Mouse (Mus musculus): ENCODE measurements around the gene Zfp658. TPM values are rescaled to one million over a fixed set of nuclear protein-coding genes. Genes with fewer than 3 reads are reported as not detected.

The Zfp658 gene
- polyA plus RNA-seq, 1 experiment from 2014 or later, result 0.19 TPM

GRCm38 (mm10) chr7:43608316-43608824 lies 46.3 kb downstream of the Zfp658 start:
- no peaks in the 10 kb centered on the region for H3K27me3 ChIP-seq (ENCODE audit: control insufficient read depth, insufficient read depth, low read depth, low read length)
- WGBS (ENCODE audit: insufficient replicate concordance), result 54% methylated on average over 7 of the region's 7 CpGs

GRCm38 (mm10) chr7:43613816-43614551 lies 51.9 kb downstream of the Zfp658 start:
- Histone ChIP-seq H3K27me3 (ENCODE audit: control insufficient read depth, insufficient read depth, low read depth, low read length) (no peaks in the 10 kb centered on the region), H3K4me2 (ENCODE audit: low read depth, low read length) (no peak overlapping the region), H3K27ac (ENCODE audit: low read length) (no peak overlapping the region), H3K36me3 (ENCODE audit: control insufficient read depth, insufficient read depth) (no peaks in the 10 kb centered on the region), H3K4me1 (ENCODE audit: control insufficient read depth, low read depth, low read length) (no peaks in the 10 kb centered on the region), H3K4me3 (ENCODE audit: low read depth, low read length) (no peak overlapping the region), H3K9me3 (replicated peaks; ENCODE audit: control insufficient read depth, low read length) (no peaks in the 10 kb centered on the region), H3K9ac (ENCODE audit: low read depth, low read length) (no peak overlapping the region)
- ATAC-seq (ENCODE audit: low read depth), result no peak
- 66% methylated on average over 14 of the region's 14 CpGs for WGBS (ENCODE audit: insufficient replicate concordance)

More at GRCm38 (mm10) chr7:43608316-43608824, 46.3 kb downstream of the Zfp658 start:
- Histone ChIP-seq H3K9me3 (replicated peaks; ENCODE audit: control insufficient read depth, low read length) (no peaks in the 10 kb centered on the region), H3K4me2 (ENCODE audit: low read depth, low read length) (no peak overlapping the region), H3K9ac (ENCODE audit: low read depth, low read length) (no peak overlapping the region), H3K4me3 (ENCODE audit: low read depth, low read length) (no peak overlapping the region), H3K27ac (ENCODE audit: low read length) (no peak overlapping the region), H3K4me1 (ENCODE audit: control insufficient read depth, low read depth, low read length) (peaks cover 5% of the 10 kb centered on the region), H3K36me3 (ENCODE audit: control insufficient read depth, insufficient read depth) (no peaks in the 10 kb centered on the region)
- ATAC-seq (ENCODE audit: low read depth), result no peak

- Histone ChIP-seq H3K36me3 (ENCODE audit: control insufficient read depth, insufficient read depth) (no peaks in the 10 kb centered on the region), H3K4me1 (ENCODE audit: control insufficient read depth, low read depth, low read length) (no peaks in the 10 kb centered on the region), H3K9ac (ENCODE audit: low read depth, low read length) (no peak overlapping the region), H3K4me3 (ENCODE audit: low read depth, low read length) (no peak overlapping the region), H3K9me3 (replicated peaks; ENCODE audit: control insufficient read depth, low read length) (no peaks in the 10 kb centered on the region), H3K4me2 (ENCODE audit: low read depth, low read length) (no peak overlapping the region), H3K27me3 (ENCODE audit: control insufficient read depth, insufficient read depth, low read depth, low read length) (no peaks in the 10 kb centered on the region), H3K27ac (ENCODE audit: low read length) (no peak overlapping the region)
- 51% methylated on average over 7 of the region's 7 CpGs for WGBS (ENCODE audit: insufficient replicate concordance)
- no peak for ATAC-seq (ENCODE audit: low read depth)
Observed at GRCm38 (mm10) chr7:43622927-43623326, 60.9 kb downstream of the Zfp658 start.

- no peak overlapping the region for H3K27ac ChIP-seq (ENCODE audit: low read length)
- no peak for ATAC-seq (ENCODE audit: low read depth)
Observed at GRCm38 (mm10) chr7:43623819-43624218, 61.8 kb downstream of the Zfp658 start.

More at GRCm38 (mm10) chr7:43623819-43624218, 61.8 kb downstream of the Zfp658 start:
- 26% methylated on average over 10 of the region's 10 CpGs for WGBS (ENCODE audit: insufficient replicate concordance)
- Histone ChIP-seq H3K4me3 (ENCODE audit: low read depth, low read length) (no peak overlapping the region), H3K4me1 (ENCODE audit: control insufficient read depth, low read depth, low read length) (no peaks in the 10 kb centered on the region), H3K9me3 (replicated peaks; ENCODE audit: control insufficient read depth, low read length) (no peaks in the 10 kb centered on the region), H3K9ac (ENCODE audit: low read depth, low read length) (no peak overlapping the region), H3K36me3 (ENCODE audit: control insufficient read depth, insufficient read depth) (no peaks in the 10 kb centered on the region), H3K27me3 (ENCODE audit: control insufficient read depth, insufficient read depth, low read depth, low read length) (no peaks in the 10 kb centered on the region), H3K4me2 (ENCODE audit: low read depth, low read length) (no peak overlapping the region)

Other genes with a start within 250 kb of the Zfp658 start
- 4.5 and 4.9 TPM in 2 replicates for gene Zfp715, start 249.0 kb upstream of the Zfp658 start, polyA plus RNA-seq (2015; fragmentation: Nextera tagmentation; extraction: Ambion mirVana)
- 1.8 and 1.9 TPM in 2 replicates for gene Siglecf, start 210.9 kb upstream of the Zfp658 start, polyA plus RNA-seq (2015; fragmentation: Nextera tagmentation; extraction: Ambion mirVana)
- 1.3 and 1.4 TPM in 2 replicates for gene Siglecg, start 154.1 kb upstream of the Zfp658 start, polyA plus RNA-seq (2015; fragmentation: Nextera tagmentation; extraction: Ambion mirVana)
- gene Lim2, start 134.6 kb upstream of the Zfp658 start, polyA plus RNA-seq (2015; fragmentation: Nextera tagmentation; extraction: Ambion mirVana), result not detected in 2 replicates
- gene Nkg7, start 125.2 kb upstream of the Zfp658 start, polyA plus RNA-seq (2015; fragmentation: Nextera tagmentation; extraction: Ambion mirVana), result 16.3 and 17.8 TPM in 2 replicates
- gene Cldnd2, start 121.5 kb upstream of the Zfp658 start, polyA plus RNA-seq (2015; fragmentation: Nextera tagmentation; extraction: Ambion mirVana), result not detected in 2 replicates
- gene Etfb, start 118.2 kb upstream of the Zfp658 start, polyA plus RNA-seq (2015; fragmentation: Nextera tagmentation; extraction: Ambion mirVana), result 314 and 319 TPM in 2 replicates
- 0.17 and 0.22 TPM in 2 replicates for gene Gm45233, start 118.1 kb upstream of the Zfp658 start, polyA plus RNA-seq (2015; fragmentation: Nextera tagmentation; extraction: Ambion mirVana)
- gene Vsig10l, start 99.1 kb upstream of the Zfp658 start, polyA plus RNA-seq (2015; fragmentation: Nextera tagmentation; extraction: Ambion mirVana), result 1.1 and 1.3 TPM in 2 replicates
- not detected in 2 replicates for gene Iglon5, start 72.2 kb upstream of the Zfp658 start, polyA plus RNA-seq (2015; fragmentation: Nextera tagmentation; extraction: Ambion mirVana)
- not detected in 2 replicates for gene 4931406B18Rik, start 56.3 kb upstream of the Zfp658 start, polyA plus RNA-seq (2015; fragmentation: Nextera tagmentation; extraction: Ambion mirVana)
- gene Cd33, start 17.8 kb upstream of the Zfp658 start, polyA plus RNA-seq (2015; fragmentation: Nextera tagmentation; extraction: Ambion mirVana), result 3.8 and 4.6 TPM in 2 replicates
- gene Zfp719, start 17.4 kb downstream of the Zfp658 start, polyA plus RNA-seq (2015; fragmentation: Nextera tagmentation; extraction: Ambion mirVana), result 1.8 and 2.2 TPM in 2 replicates
- gene Zfp819, start 44.9 kb downstream of the Zfp658 start, polyA plus RNA-seq (2015; fragmentation: Nextera tagmentation; extraction: Ambion mirVana), result not detected in 2 replicates
- 0.15 TPM in 1 of 2 replicates, not detected in the other for gene Ceacam18, start 72.5 kb downstream of the Zfp658 start, polyA plus RNA-seq (2015; fragmentation: Nextera tagmentation; extraction: Ambion mirVana)
- gene Siglece, start 97.9 kb downstream of the Zfp658 start, polyA plus RNA-seq (2015; fragmentation: Nextera tagmentation; extraction: Ambion mirVana), result 4.0 and 5.0 TPM in 2 replicates
- gene Ctu1, start 109.8 kb downstream of the Zfp658 start, polyA plus RNA-seq (2015; fragmentation: Nextera tagmentation; extraction: Ambion mirVana), result 3.7 and 3.8 TPM in 2 replicates
- gene Klk14, start 128.2 kb downstream of the Zfp658 start, polyA plus RNA-seq (2015; fragmentation: Nextera tagmentation; extraction: Ambion mirVana), result not detected in 2 replicates
- gene Klk13, start 150.3 kb downstream of the Zfp658 start, polyA plus RNA-seq (2015; fragmentation: Nextera tagmentation; extraction: Ambion mirVana), result not detected in 2 replicates
- not detected in 2 replicates for gene Klk12, start 206.6 kb downstream of the Zfp658 start, polyA plus RNA-seq (2015; fragmentation: Nextera tagmentation; extraction: Ambion mirVana)
- gene Klk11, start 212.3 kb downstream of the Zfp658 start, polyA plus RNA-seq (2015; fragmentation: Nextera tagmentation; extraction: Ambion mirVana), result not detected in 2 replicates
- not detected in 2 replicates for gene Klk10, start 218.8 kb downstream of the Zfp658 start, polyA plus RNA-seq (2015; fragmentation: Nextera tagmentation; extraction: Ambion mirVana)
- gene Klk9, start 229.6 kb downstream of the Zfp658 start, polyA plus RNA-seq (2015; fragmentation: Nextera tagmentation; extraction: Ambion mirVana), result not detected in 2 replicates
- gene Klk8, start 235.3 kb downstream of the Zfp658 start, polyA plus RNA-seq (2015; fragmentation: Nextera tagmentation; extraction: Ambion mirVana), result 4.3 and 5.1 TPM in 2 replicates
- not detected in 2 replicates for gene Klk7, start 249.0 kb downstream of the Zfp658 start, polyA plus RNA-seq (2015; fragmentation: Nextera tagmentation; extraction: Ambion mirVana)